Mouse (Mus musculus) midbrain, embryonic 10.5 days (tissue): ENCODE measurements around the gene Pts. TPM values are rescaled to one million over a fixed set of nuclear protein-coding genes. Genes with fewer than 3 reads are reported as not detected.

ENCODE experiments used
- DNase-seq: peaks from one replicate; pipeline ENCODE4 v3.0.0-alpha.2; 2017; ENCODE audit warnings: low spot score
- H3K27ac ChIP-seq: fragments of 300-500 bp; sonication (generic); replicated peaks from 2 replicates; pipeline ENCODE4 v1.5.1; 2016; ENCODE audit warnings: mild to moderate bottlenecking
- H3K27me3 ChIP-seq: fragments of 300-500 bp; sonication (generic); 2 replicates; pipeline ENCODE4 v1.6.1; 2016; ENCODE audit warnings: low read depth, mild to moderate bottlenecking; ENCODE audit not compliant: poor library complexity, severe bottlenecking
- H3K36me3 ChIP-seq: fragments of 300-500 bp; sonication (generic); 2 replicates; pipeline ENCODE4 v1.6.1; 2016; ENCODE audit warnings: mild to moderate bottlenecking, moderate library complexity
- H3K4me1 ChIP-seq: fragments of 300-500 bp; sonication (generic); 2 replicates; pipeline ENCODE4 v1.6.1; 2016
- H3K4me3 ChIP-seq: fragments of 300-500 bp; sonication (generic); 2 replicates; pipeline ENCODE4 v1.5.1; 2016; ENCODE audit warnings: mild to moderate bottlenecking, moderate library complexity
- H3K9me3 ChIP-seq: fragments of 300-500 bp; sonication (generic); replicated peaks from 2 replicates; pipeline ENCODE4 v1.6.1; 2016; ENCODE audit warnings: mild to moderate bottlenecking
- WGBS: fragments of 180-500 bp; shearing (Covaris S2); methylation state at CpG from one replicate; pipeline ENCODE4 v1.1.7; 2016; 5-methylcytosine and 5-hydroxymethylcytosine counted together
- polyA plus RNA-seq: library from polyadenylated mRNA; unstranded; fragments of >200 nt; fragmentation: Nextera tagmentation; extraction: Ambion mirVana; gene quantifications from 2 replicates; pipeline ENCODE4 v1.2.1, GENCODE M21; 2016

The Pts gene
- polyA plus RNA-seq, 1 experiment from 2014 or later: 86.9 TPM

- no peaks in the 10 kb centered on the region for H3K9me3 ChIP-seq
- H3K27ac ChIP-seq: no peak overlapping the region
- H3K4me3 ChIP-seq: no peak overlapping the region
- 0 out of 2 replicates have a peak, but pooled peaks cover 5% of the 10 kb centered on the region for H3K27me3 ChIP-seq
- no peak for DNase-seq
- no peaks in the 10 kb centered on the region for H3K36me3 ChIP-seq
- WGBS: 74% methylated on average over 7 of the region's 7 CpGs
- peaks cover 19% of the 10 kb centered on the region for H3K4me1 ChIP-seq
These were observed 51.9 kb downstream of the Pts start for GRCm38 (mm10) chr9:50476651-50477050.

- no peak overlapping the region for H3K4me3 ChIP-seq
- 67% methylated on average over 8 of the region's 8 CpGs for WGBS
- no peak for DNase-seq
- H3K27ac ChIP-seq: no peak overlapping the region
- H3K36me3 ChIP-seq: no peaks in the 10 kb centered on the region
- no peaks in the 10 kb centered on the region for H3K9me3 ChIP-seq
- peaks cover 19% of the 10 kb centered on the region for H3K4me1 ChIP-seq
- 0 out of 2 replicates have a peak, but pooled peaks cover 5% of the 10 kb centered on the region for H3K27me3 ChIP-seq
These were observed 52.8 kb downstream of the Pts start for GRCm38 (mm10) chr9:50475745-50476144.

GRCm38 (mm10) chr9:50475318-50475717, 53.2 kb downstream of the Pts start:
- DNase-seq: no peak
- H3K9me3 ChIP-seq: no peaks in the 10 kb centered on the region
- peaks cover 19% of the 10 kb centered on the region for H3K4me1 ChIP-seq
- no peaks in the 10 kb centered on the region for H3K36me3 ChIP-seq
- 0 out of 2 replicates have a peak, but pooled peaks cover 5% of the 10 kb centered on the region for H3K27me3 ChIP-seq
- 91% methylated on average over 7 of the region's 7 CpGs for WGBS
- no peak overlapping the region for H3K27ac ChIP-seq
- no peak overlapping the region for H3K4me3 ChIP-seq

Other genes starting within 250 kb of the Pts start
- gene Rpl10-ps3, start 183.8 kb downstream of the Pts start, polyA plus RNA-seq: 146 and 192 TPM in 2 replicates
- gene Plet1, start 34.2 kb downstream of the Pts start, polyA plus RNA-seq: 0.32 and 0.36 TPM in 2 replicates
- 8.9 and 14.6 TPM in 2 replicates for gene Il18, start 26.1 kb upstream of the Pts start, polyA plus RNA-seq
- 0.19 and 0.34 TPM in 2 replicates for gene Bco2, start 26.5 kb upstream of the Pts start, polyA plus RNA-seq
- 0.16 and 0.36 TPM in 2 replicates for gene Tex12, start 32.6 kb upstream of the Pts start, polyA plus RNA-seq
- 309 and 339 TPM in 2 replicates for gene Sdhd, start 75.1 kb upstream of the Pts start, polyA plus RNA-seq
- gene Timm8b, start 75.2 kb upstream of the Pts start, polyA plus RNA-seq: 339 and 340 TPM in 2 replicates
- gene Pih1d2, start 88.6 kb upstream of the Pts start, polyA plus RNA-seq: 7.6 and 8.4 TPM in 2 replicates
- gene Nkapd1, start 88.7 kb upstream of the Pts start, polyA plus RNA-seq: 19.9 and 20.2 TPM in 2 replicates
- gene Dlat, start 131.1 kb upstream of the Pts start, polyA plus RNA-seq: 57.5 and 58.6 TPM in 2 replicates
- 20.6 and 21.8 TPM in 2 replicates for gene Dixdc1, start 210.8 kb upstream of the Pts start, polyA plus RNA-seq
- gene 2310030G06Rik, start 217.8 kb upstream of the Pts start, polyA plus RNA-seq: 1.4 TPM in 2 replicates
- 3.6 and 5.9 TPM in 2 replicates for gene Cryab, start 222.6 kb upstream of the Pts start, polyA plus RNA-seq
- gene Hspb2, start 223.6 kb upstream of the Pts start, polyA plus RNA-seq: 0.33 and 0.60 TPM in 2 replicates
- gene Fdxacb1, start 239.5 kb upstream of the Pts start, polyA plus RNA-seq: 12.1 and 12.8 TPM in 2 replicates
- 37.9 and 38.1 TPM in 2 replicates for gene Alg9, start 246.3 kb upstream of the Pts start, polyA plus RNA-seq
- gene 1110032A03Rik, start 246.8 kb upstream of the Pts start, polyA plus RNA-seq: 29.6 and 30.1 TPM in 2 replicates